Mouse (Mus musculus): ENCODE measurements at regions not wholly inside any gene's neighbourhood (a gene's known extent, or its start where the extent isn't known, plus 50 kb on each side); places are given as distances from the start of the nearest gene placed in this dataset.
A peak's percentile ranks its signal among the peaks of the same experiment; 100 is the strongest.

GRCm38 (mm10) chr15:6034156-6034555 is 265.4 kb upstream of the Dab2 start:
- DNase-seq = no peak

- DNase-seq = no peak
These were observed 254.9 kb upstream of the Dab2 start for GRCm38 (mm10) chr15:6044511-6045256.

- no peak for DNase-seq
These were observed 243.9 kb upstream of the Dab2 start for GRCm38 (mm10) chr15:6055703-6056102.

GRCm38 (mm10) chr15:6056887-6057626 is 242.5 kb upstream of the Dab2 start:
- DNase-seq = peak; percentile 12

GRCm38 (mm10) chr15:6059361-6059760 is 240.2 kb upstream of the Dab2 start:
- DNase-seq = no peak

- no peak for DNase-seq
These were observed 239.8 kb upstream of the Dab2 start for GRCm38 (mm10) chr15:6059790-6060189.

- DNase-seq = no peak
These were observed 238.9 kb upstream of the Dab2 start for GRCm38 (mm10) chr15:6060649-6061048.

- no peak for DNase-seq
These were observed 234.5 kb upstream of the Dab2 start for GRCm38 (mm10) chr15:6065100-6065499.

GRCm38 (mm10) chr15:6067380-6067779 is 232.2 kb upstream of the Dab2 start:
- DNase-seq = no peak

- no peak for DNase-seq
These were observed 231.2 kb upstream of the Dab2 start for GRCm38 (mm10) chr15:6068371-6068770.

GRCm38 (mm10) chr15:6071873-6072272 is 227.7 kb upstream of the Dab2 start:
- DNase-seq = no peak

- no peak for DNase-seq
These were observed 226.7 kb upstream of the Dab2 start for GRCm38 (mm10) chr15:6072920-6073319.

GRCm38 (mm10) chr15:6080714-6081635 is 218.6 kb upstream of the Dab2 start:
- peak; percentile 59 for DNase-seq

- no peak for DNase-seq
These were observed 212.4 kb upstream of the Dab2 start for GRCm38 (mm10) chr15:6087208-6087607.

GRCm38 (mm10) chr15:6088498-6088897 is 211.1 kb upstream of the Dab2 start:
- no peak for DNase-seq

GRCm38 (mm10) chr15:6129697-6130096 is 169.9 kb upstream of the Dab2 start:
- DNase-seq = no peak

GRCm38 (mm10) chr15:6132216-6132615 is 167.4 kb upstream of the Dab2 start:
- DNase-seq = no peak

GRCm38 (mm10) chr15:6145071-6145470 is 154.5 kb upstream of the Dab2 start:
- no peak for DNase-seq

GRCm38 (mm10) chr15:6154706-6155105 is 144.9 kb upstream of the Dab2 start:
- no peak for DNase-seq

- peak; percentile 13 for DNase-seq
These were observed 119.3 kb upstream of the Dab2 start for GRCm38 (mm10) chr15:6180261-6180660.

- no peak for DNase-seq
These were observed 116.0 kb upstream of the Dab2 start for GRCm38 (mm10) chr15:6183627-6184026.

- DNase-seq = no peak
These were observed 107.7 kb upstream of the Dab2 start for GRCm38 (mm10) chr15:6191845-6192244.

- no peak for DNase-seq
These were observed 92.3 kb upstream of the Dab2 start for GRCm38 (mm10) chr15:6207239-6207638.

Measured in adrenal gland, postnatal 14 days (tissue).